8 mouse cellular contexts compared by ENCODE assay signal in the genomic region with DNA sequence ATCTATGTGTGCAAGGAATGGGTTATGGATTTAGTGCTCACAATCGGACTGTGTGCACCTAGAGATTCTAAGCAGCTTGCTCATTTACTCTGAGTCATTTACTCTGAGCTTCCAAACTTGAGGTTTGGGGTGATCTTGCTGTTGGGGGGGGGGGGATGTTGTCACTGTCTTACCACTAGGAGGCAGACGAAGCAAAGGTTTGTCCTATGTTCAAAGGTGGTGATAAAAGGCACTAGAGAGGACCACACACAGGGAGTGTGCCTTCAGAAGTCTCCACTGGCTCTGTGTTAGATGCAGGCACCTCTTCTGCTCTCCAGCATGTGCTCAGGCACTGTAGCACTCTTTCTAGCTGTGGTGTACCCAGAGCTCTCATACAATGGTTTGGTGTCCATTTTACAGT. TPM values are rescaled to one million over a fixed set of nuclear protein-coding genes. Genes with fewer than 3 reads are reported as not detected.
"Had no signal": no experiment of that assay in that cellular context is flagged by ENCODE, and none has a peak within 500 bp of the region (broad histone marks: within the 10 kb centered on the region; RNA-seq: fewer than 3 reads in every experiment).

No protein-coding gene starts in this region.

RNA-seq across cellular contexts. Expression of gene Mrgpra2a, which starts 15.5 kb away (rescaled TPM):
- polyA plus RNA-seq: neural tube, embryonic 13.5 days; neural tube, embryonic 14.5 days; neural tube, embryonic 15.5 days; small intestine, adult 2 months; spleen, adult 2 months; stomach, embryonic 14.5 days; stomach, postnatal 0 days; urinary bladder, adult 2 months had no signal
